ENCODE assay signal across 9 mouse cellular contexts in the genomic region with DNA sequence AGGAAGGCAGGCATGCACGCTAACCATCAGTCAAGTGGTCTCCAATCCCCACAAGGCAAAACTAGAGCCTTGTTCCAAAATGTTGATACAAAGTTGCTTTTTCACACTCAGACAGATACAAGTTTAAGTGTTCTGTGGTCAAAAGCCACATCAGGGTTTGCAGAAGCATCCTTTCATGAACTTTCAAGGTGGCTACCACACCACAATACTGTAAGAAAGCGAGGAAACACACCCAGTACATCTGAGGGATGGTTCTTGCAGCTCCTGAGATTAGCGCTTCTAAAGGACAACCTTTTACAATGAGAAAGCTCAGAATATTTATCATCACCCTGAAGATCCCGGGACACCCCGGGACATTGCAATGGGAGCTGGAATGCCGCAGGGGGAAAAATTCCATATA. TPM values are rescaled to one million over a fixed set of nuclear protein-coding genes. Genes with fewer than 3 reads are reported as not detected.
DNase-seq lines count a peak whose midpoint lies in the region; ATAC-seq and TF ChIP-seq lines count a peak whose summit lies in the region.
"Had no signal": no experiment of that assay in that cellular context is flagged by ENCODE, and none has a peak within 500 bp of the region (broad histone marks: within the 10 kb centered on the region; RNA-seq: fewer than 3 reads in every experiment).

No protein-coding gene starts in this region.

- H3K4me2 ChIP-seq in forebrain, embryonic 13.5 days, result peak overlapping the region; percentile 81
- H3K4me2 ChIP-seq in liver, embryonic 16.5 days (ENCODE audit: low read depth, low read length), result peak overlapping the region; percentile 84

- H3K36me3 ChIP-seq in C2C12 (ENCODE audit: control insufficient read depth, insufficient read depth), result peaks cover 9% of the 10 kb centered on the region
- peaks cover 7% of the 10 kb centered on the region; the same call in 1 of the 2 replicates for H3K36me3 ChIP-seq in forebrain, embryonic 13.5 days (ENCODE audit: poor library complexity, severe bottlenecking)
- no peaks in the 10 kb centered on the region for H3K36me3 ChIP-seq in liver, embryonic 16.5 days (ENCODE audit: control insufficient read depth, insufficient read depth)

- H3K9ac ChIP-seq in forebrain, embryonic 13.5 days, result peak overlapping the region; percentile 99
- H3K9ac ChIP-seq in liver, embryonic 16.5 days (ENCODE audit: low read depth, low read length), result peak overlapping the region; percentile 94; the same call in 1 of the 2 replicates

- peak overlapping the region; percentile 92 for H3K4me3 ChIP-seq in gastrocnemius, adult 2 months
- peak overlapping the region; percentile 87 for H3K4me3 ChIP-seq in C2C12 (ENCODE audit: insufficient read depth, poor library complexity, severe bottlenecking)
- peak overlapping the region; percentile 96 for H3K4me3 ChIP-seq in forebrain, embryonic 13.5 days
- H3K4me3 ChIP-seq in liver, embryonic 16.5 days (ENCODE audit: low read depth, low read length), result peak overlapping the region; percentile 93

- no peak for DNase-seq in gastrocnemius, adult 2 months
- no peak for DNase-seq in gastrocnemius, postnatal 14 days
- no peak for DNase-seq in ovary, postnatal 14 days (ENCODE audit: low spot score)
- DNase-seq in adrenal gland, postnatal 36 days, result no peak
- DNase-seq in adrenal gland, postnatal 14 days, result no peak
- DNase-seq: spleen, adult 18-20 months had no signal

- H3ac ChIP-seq in C2C12 (ENCODE audit: control insufficient read depth, insufficient read length, low read depth), result no peak overlapping the region

- H3K79me2 ChIP-seq in C2C12 (ENCODE audit: control insufficient read depth, insufficient read depth), result peaks cover 66% of the 10 kb centered on the region

- H3K9me3 ChIP-seq in forebrain, embryonic 13.5 days (replicated peaks), result no peaks in the 10 kb centered on the region
- H3K9me3 ChIP-seq in liver, embryonic 16.5 days (replicated peaks; ENCODE audit: control insufficient read depth, low read length), result no peaks in the 10 kb centered on the region

- WGBS in forebrain, embryonic 13.5 days, result 56% methylated on average over 6 of the region's 6 CpGs
- 69% methylated on average over 6 of the region's 6 CpGs for WGBS in liver, embryonic 16.5 days (ENCODE audit: insufficient replicate concordance)

- TF ChIP-seq CTCF in gastrocnemius, adult 2 months (IDR thresholded peaks at IDR 0.05), result no peak
- no peak for TF ChIP-seq CTCF in C2C12 (IDR thresholded peaks at IDR 0.05; ENCODE audit: control insufficient read depth, insufficient read depth, insufficient read length)

- intact Hi-C loops in gastrocnemius, adult 2 months (cut with DNase I), result loop anchor here (5.0 kb wide), 1 partner anchor 71 kb away; a partner anchor contains a TSS
- intact Hi-C loops in gastrocnemius, postnatal 14 days (cut with DNase I; ENCODE audit: low total_unique reads), result no loop called here

- no peak overlapping the region; the same call in 1 of the 2 replicates for H3K27ac ChIP-seq in gastrocnemius, adult 2 months
- H3K27ac ChIP-seq in forebrain, embryonic 13.5 days, result no peak overlapping the region
- H3K27ac ChIP-seq in liver, embryonic 16.5 days (ENCODE audit: low read length), result no peak overlapping the region

- H3K79me3 ChIP-seq in C2C12 (ENCODE audit: low read depth), result peaks cover 57% of the 10 kb centered on the region

- peaks cover 38% of the 10 kb centered on the region for H3K4me1 ChIP-seq in forebrain, embryonic 13.5 days
- peaks cover 16% of the 10 kb centered on the region for H3K4me1 ChIP-seq in liver, embryonic 16.5 days (ENCODE audit: control insufficient read depth, low read depth, low read length)

- ATAC-seq in forebrain, embryonic 13.5 days, result no peak
- ATAC-seq in liver, embryonic 16.5 days (ENCODE audit: low read depth), result no peak

- no peaks in the 10 kb centered on the region for H3K27me3 ChIP-seq in C2C12 (ENCODE audit: control insufficient read depth, insufficient read depth, insufficient read length)
- H3K27me3 ChIP-seq in forebrain, embryonic 13.5 days, result no peaks in the 10 kb centered on the region
- H3K27me3 ChIP-seq in liver, embryonic 16.5 days (ENCODE audit: control insufficient read depth, insufficient read depth, low read depth, low read length), result no peaks in the 10 kb centered on the region

TF ChIP-seq in C2C12, 6 proteins besides CTCF, POLR2A, EP300 and RAD21:
- no peak for TF ChIP-seq MYOG (IDR thresholded peaks at IDR 0.05; ENCODE audit: control insufficient read depth, extremely low read depth, insufficient read length)
- no peak for TF ChIP-seq USF1 (IDR thresholded peaks at IDR 0.05; ENCODE audit: low read depth)
- TF ChIP-seq MAX (IDR thresholded peaks at IDR 0.05), result no peak
- TF ChIP-seq CEBPB (IDR thresholded peaks at IDR 0.05; ENCODE audit: low read depth), result no peak

RNA-seq across cellular contexts. Expression of a gene that starts 1.4 kb away (rescaled TPM):
- 10 to 100 TPM; 13.2 to 14.6 TPM for total RNA-seq in gastrocnemius, adult 2 months (2021)
- 10 to 100 TPM; 12.3 TPM for total RNA-seq in gastrocnemius, postnatal 14 days (2021)
- polyA plus RNA-seq in C2C12 (2012; fragmentation: generic; extraction: Trizol), result 31.2 TPM
- polyA plus RNA-seq in forebrain, embryonic 13.5 days (2015; fragmentation: Nextera tagmentation; extraction: Ambion mirVana), result 131 and 134 TPM in 2 replicates
- polyA plus RNA-seq in liver, embryonic 16.5 days (2015; fragmentation: Nextera tagmentation; extraction: Ambion mirVana), result 14.2 and 15.3 TPM in 2 replicates
- 10 to 100 TPM; 28.9 to 36.0 TPM for total RNA-seq in adrenal gland, postnatal 36 days (2021)
- total RNA-seq in adrenal gland, postnatal 14 days (2021), result 37.6 and 40.5 TPM in 2 replicates

RNA-seq across cellular contexts. Expression of a gene that starts 22.1 kb away (rescaled TPM):
- total RNA-seq in gastrocnemius, adult 2 months (2021), result under 1 TPM; 0.69 to 0.75 TPM
- total RNA-seq in gastrocnemius, postnatal 14 days (2021), result 1 to 10 TPM; 1.1 to 1.2 TPM
- polyA plus RNA-seq in C2C12 (2012; fragmentation: generic; extraction: Trizol), result 0.27 TPM
- 5.4 and 6.6 TPM in 2 replicates for polyA plus RNA-seq in forebrain, embryonic 13.5 days (2015; fragmentation: Nextera tagmentation; extraction: Ambion mirVana)
- polyA plus RNA-seq in liver, embryonic 16.5 days (2015; fragmentation: Nextera tagmentation; extraction: Ambion mirVana), result 2.6 and 3.0 TPM in 2 replicates
- 1 to 10 TPM; 1.7 TPM for total RNA-seq in adrenal gland, postnatal 36 days (2021)
- total RNA-seq in adrenal gland, postnatal 14 days (2021), result 3.3 and 6.5 TPM in 2 replicates

RNA-seq across cellular contexts. Expression of a gene that starts 57.2 kb away (rescaled TPM):
- total RNA-seq in gastrocnemius, adult 2 months (2021), result not detected
- total RNA-seq in gastrocnemius, postnatal 14 days (2021), result not detected
- polyA plus RNA-seq in C2C12 (2012; fragmentation: generic; extraction: Trizol), result not detected
- not detected in 2 replicates for polyA plus RNA-seq in forebrain, embryonic 13.5 days (2015; fragmentation: Nextera tagmentation; extraction: Ambion mirVana)
- not detected in 2 replicates for polyA plus RNA-seq in liver, embryonic 16.5 days (2015; fragmentation: Nextera tagmentation; extraction: Ambion mirVana)
- not detected for total RNA-seq in adrenal gland, postnatal 36 days (2021)
- total RNA-seq in adrenal gland, postnatal 14 days (2021), result not detected in 2 replicates
